Mouse (Mus musculus) G1E (cell line): ENCODE measurements around the gene Lsm2.

ENCODE experiments used
- CTCF ChIP-seq: IDR thresholded peaks from 2 replicates; pipeline ENCODE4 v1.5.1; 2012; ENCODE audit warnings: low read depth, low read length, inconsistent platforms, mixed read lengths
- GATA1 ChIP-seq: IDR thresholded peaks from 2 replicates; pipeline ENCODE4 v1.6.1; 2012; ENCODE audit warnings: borderline replicate concordance, low read length, inconsistent platforms, mixed read lengths
- GATA2 ChIP-seq: IDR thresholded peaks from 2 replicates; pipeline ENCODE4 v1.6.1; 2012; ENCODE audit warnings: low read depth, low read length, inconsistent platforms, borderline replicate concordance
- POLR2AphosphoS5 ChIP-seq: IDR thresholded peaks from 2 replicates; pipeline ENCODE4 v1.6.1; 2012; ENCODE audit warnings: low read depth, low read length, inconsistent platforms; ENCODE audit not compliant: insufficient replicate concordance
- TAL1 ChIP-seq: conservative IDR thresholded peaks from 2 replicates; pipeline ENCODE4 v1.6.1; 2012; ENCODE audit warnings: low read depth, low read length, inconsistent platforms, mixed read lengths

DNA sequence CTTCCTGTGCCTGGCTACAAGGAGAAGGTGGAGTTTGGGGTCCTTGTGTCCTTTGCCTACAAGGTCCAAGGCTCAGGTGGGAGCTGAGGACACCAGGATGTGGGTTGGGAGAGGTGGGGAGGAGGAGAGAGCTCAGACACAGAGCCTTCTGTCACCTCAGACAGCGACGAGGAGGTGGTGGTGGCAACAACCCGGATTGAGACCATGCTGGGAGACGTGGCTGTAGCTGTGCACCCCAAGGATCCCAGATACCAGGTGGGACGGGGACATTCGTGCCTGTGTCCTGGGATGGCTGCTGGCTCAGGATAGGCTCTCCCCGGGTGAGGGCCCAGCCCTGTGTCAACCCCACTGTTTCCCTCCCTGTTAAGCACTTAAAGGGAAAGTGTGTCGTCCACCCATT, 29.8 kb downstream of the Lsm2 start:
- TF ChIP-seq CTCF (no peak), GATA1 (no peak), TAL1 (no peak), GATA2 (no peak), POLR2AphosphoS5 (no peak)
